Mouse (Mus musculus): ENCODE data around the gene Gnb4. TPM values are rescaled to one million over a fixed set of nuclear protein-coding genes. Genes with fewer than 3 reads are reported as not detected.

The Gnb4 gene
- 10 to 100 TPM; 37.3 to 42.2 TPM for total RNA-seq (2023)

DNA sequence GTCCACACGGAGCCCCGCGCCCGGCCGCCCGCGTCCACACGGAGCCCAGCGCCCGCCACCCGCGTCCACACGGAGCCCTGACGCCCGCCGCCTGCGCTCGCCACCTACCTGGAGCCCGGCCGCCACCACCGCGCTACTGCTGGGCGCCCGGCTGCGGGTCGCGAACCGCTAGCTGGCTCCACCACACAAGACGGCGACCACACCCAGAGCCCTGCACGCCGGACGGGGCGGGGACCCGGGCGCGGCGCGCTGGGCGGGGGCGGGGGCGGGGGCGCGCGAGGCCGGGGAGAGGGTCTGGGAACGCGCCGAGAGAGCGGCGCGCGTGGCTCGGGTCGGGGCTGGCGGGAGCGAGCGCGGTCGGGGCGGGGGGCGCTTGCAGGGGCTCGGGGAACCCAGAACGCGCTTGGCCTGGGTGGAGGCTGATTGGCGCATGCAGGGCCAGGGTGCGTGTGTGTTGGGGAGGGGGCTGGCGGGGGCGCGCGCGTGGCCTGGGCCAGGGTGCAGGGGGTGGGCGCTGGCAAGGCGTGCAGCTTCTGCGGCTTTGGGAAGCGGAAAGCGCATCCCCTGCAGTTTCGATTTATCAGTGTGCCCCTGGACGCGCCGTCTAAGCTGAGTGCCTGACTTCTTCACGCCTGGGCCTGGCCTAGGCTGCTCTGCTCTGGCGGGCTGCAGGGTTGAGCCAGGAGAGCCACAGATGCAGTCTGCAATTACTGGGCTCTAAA lies at the start of gene Gnb4:
Gene Gnb4 (minus strand): TSS at position 255 of the 722 bp plus-strand sequence.

Other genes starting within 250 kb of the Gnb4 start
- gene Pik3ca, start 218.9 kb downstream of the Gnb4 start, total RNA-seq (2023) = 10 to 100 TPM; 50.4 to 54.1 TPM
- gene Kcnmb3, start 124.4 kb downstream of the Gnb4 start, total RNA-seq (2023) = under 1 TPM in 1 of 2 experiments, not detected in 1; 0.82 TPM
- gene Zfp639, start 106.3 kb downstream of the Gnb4 start, total RNA-seq (2023) = 10 to 100 TPM; 23.0 to 26.0 TPM
- gene Mfn1, start 87.1 kb downstream of the Gnb4 start, total RNA-seq (2023) = 10 to 100 TPM; 32.2 to 40.7 TPM
- 10 to 100 TPM; 37.3 to 38.4 TPM for gene Actl6a, start 89.7 kb upstream of the Gnb4 start, total RNA-seq (2023)
- gene Ndufb5, start 120.4 kb upstream of the Gnb4 start, total RNA-seq (2023) = 10 to 100 TPM; 67.3 to 81.5 TPM
- 1 to 10 TPM; 5.8 to 9.0 TPM for gene Mrpl47, start 121.0 kb upstream of the Gnb4 start, total RNA-seq (2023)
- not detected for gene Usp13, start 201.0 kb upstream of the Gnb4 start, total RNA-seq (2023)